Mouse (Mus musculus) heart, embryonic 14.5 days (tissue): Measurements from ENCODE around the gene Clhc1. TPM values are rescaled to one million over a fixed set of nuclear protein-coding genes. Genes with fewer than 3 reads are reported as not detected.
A peak's percentile ranks its signal among the peaks of the same experiment; 100 is the strongest.
"Not testable (repeated sequence)": the region's sequence is repeated elsewhere in the genome, so short reads cannot be mapped to it uniquely, and the experiment has no call there.

ENCODE experiments used
- ATAC-seq: fragments of 200-750 bp; cut with Nextera tagmentation; 2 replicates; pipeline ENCODE4 v1.8.0; 2017; ENCODE audit warnings: low read depth, moderate TSS enrichment; ENCODE audit not compliant: insufficient number of reproducible peaks, insufficient read depth, low FRiP score
- H3K27ac ChIP-seq, 2 experiments: fragments of 200-500 bp in 1 of 2; fragments of 300-500 bp in 1 of 2; sonication (generic) in 1 of 2; replicated peaks in 1 of 2; 2 replicates each; pipeline ENCODE4 v1.5.1; 2012 to 2014; ENCODE audit warnings: low read depth in 2 of 2, low read length in 2 of 2, control low read depth in 1 of 2, mild to moderate bottlenecking in 1 of 2, mixed read lengths in 1 of 2; ENCODE audit not compliant: control insufficient read depth in 1 of 2, insufficient read depth in 1 of 2
- H3K27me3 ChIP-seq: fragments of 300-500 bp; sonication (generic); 2 replicates; pipeline ENCODE4 v1.6.1; 2014; ENCODE audit warnings: mild to moderate bottlenecking, low read length, control low read depth; ENCODE audit not compliant: control insufficient read depth, insufficient read depth
- H3K36me3 ChIP-seq: fragments of 300-500 bp; sonication (generic); 2 replicates; pipeline ENCODE4 v1.6.1; 2014; ENCODE audit warnings: mild to moderate bottlenecking, control low read depth, low read length, mixed read lengths; ENCODE audit not compliant: control insufficient read depth, insufficient read depth
- H3K4me1 ChIP-seq, 2 experiments: fragments of 200-500 bp in 1 of 2; fragments of 300-500 bp in 1 of 2; sonication (generic) in 1 of 2; 2 replicates each; pipeline ENCODE4 v1.6.1; 2012 to 2014; ENCODE audit warnings: low read length in 2 of 2, control low read depth in 1 of 2, mixed read lengths in 1 of 2; ENCODE audit not compliant: control insufficient read depth in 2 of 2, insufficient read depth in 2 of 2
- H3K4me2 ChIP-seq: fragments of 300-500 bp; sonication (generic); 2 replicates; pipeline ENCODE4 v1.6.1; 2014; ENCODE audit warnings: mild to moderate bottlenecking, low read length
- H3K4me3 ChIP-seq, 2 experiments: fragments of 200-500 bp in 1 of 2; fragments of 300-500 bp in 1 of 2; sonication (generic) in 1 of 2; 2 replicates each; pipeline ENCODE4 v1.5.1; 2012 to 2014; ENCODE audit warnings: low read length in 2 of 2, mild to moderate bottlenecking in 2 of 2, control low read depth in 1 of 2, low read depth in 1 of 2, moderate library complexity in 1 of 2; ENCODE audit not compliant: control insufficient read depth in 1 of 2, insufficient read depth in 1 of 2
- H3K9ac ChIP-seq: fragments of 300-500 bp; sonication (generic); 2 replicates; pipeline ENCODE4 v1.6.1; 2014; ENCODE audit warnings: mild to moderate bottlenecking, low read length
- H3K9me3 ChIP-seq: fragments of 300-500 bp; sonication (generic); 2 replicates; pipeline ENCODE4 v1.6.1; 2016; ENCODE audit warnings: low read length, control low read depth; ENCODE audit not compliant: control insufficient read depth
- WGBS: fragments of 180-500 bp; shearing (Covaris S2); extraction: QIAGEN DNeasy Blood & Tissue Kit; methylation state at CpG from one replicate; pipeline ENCODE4 v1.1.7; 2014; 5-methylcytosine and 5-hydroxymethylcytosine counted together
- polyA plus RNA-seq: library from polyadenylated mRNA; unstranded; fragments of >200 nt; fragmentation: Nextera tagmentation; extraction: Ambion mirVana; gene quantifications from 2 replicates; pipeline ENCODE4 v1.2.1, GENCODE M21; 2014

The Clhc1 gene
- polyA plus RNA-seq, 1 experiment from 2014 or later: 0.20 TPM

GRCm38 (mm10) chr11:29514682-29515412, 32.9 kb upstream of the Clhc1 start, which contains the start of gene Prorsd1:
TSS of gene Prorsd1 (minus strand) at chr11:29515033.
- H3K4me3 ChIP-seq: peak within 1 kb of the TSS; percentile 70 to 71
- WGBS: 3% methylated on average over 40 of the region's 40 CpGs
- peak; percentile 98 for ATAC-seq
- peak within 1 kb of the TSS; percentile 77 for H3K4me2 ChIP-seq
- H3K4me1 ChIP-seq: peaks cover 4% of the 10 kb centered on the region in 2 experiments; a peak in 2 of 4 replicates
- peaks cover 4% of the 10 kb centered on the region; the same call in 1 of the 2 replicates for H3K9me3 ChIP-seq
- peak within 1 kb of the TSS; percentile 74 for H3K9ac ChIP-seq
- H3K27me3 ChIP-seq: no peaks in the 10 kb centered on the region
- peak within 1 kb of the TSS; percentile 58 to 70 for H3K27ac ChIP-seq
- H3K36me3 ChIP-seq: peaks cover 24% of the 10 kb centered on the region

- peaks cover 2 to 8% of the 10 kb centered on the region in 2 experiments; a peak in 2 of 4 replicates for H3K4me1 ChIP-seq
- H3K27me3 ChIP-seq: no peaks in the 10 kb centered on the region
- peak within 1 kb of the TSS; percentile 58 to 81 for H3K4me3 ChIP-seq
- H3K9ac ChIP-seq: peak within 1 kb of the TSS; percentile 87
- H3K36me3 ChIP-seq: peaks cover 15% of the 10 kb centered on the region
- 2% methylated on average over 47 of the region's 47 CpGs for WGBS
- peak; percentile 84 for ATAC-seq
- peak within 1 kb of the TSS; percentile 47 to 83 for H3K27ac ChIP-seq
- no peaks in the 10 kb centered on the region for H3K9me3 ChIP-seq
- peak within 1 kb of the TSS; percentile 78 for H3K4me2 ChIP-seq
Measured at GRCm38 (mm10) chr11:29525988-29526794, 21.6 kb upstream of the Clhc1 start, which contains the start of gene Mtif2. TSS of gene Mtif2 (plus strand) at chr11:29526408.

- Histone ChIP-seq H3K27ac (no peak overlapping the region), H3K9me3 (no peaks in the 10 kb centered on the region), H3K4me2 (no peak overlapping the region), H3K4me1 (no peaks in the 10 kb centered on the region), H3K4me3 (no peak overlapping the region), H3K36me3 (peaks cover 83% of the 10 kb centered on the region), H3K27me3 (no peaks in the 10 kb centered on the region), H3K9ac (no peak overlapping the region)
- no peak for ATAC-seq
- 77% methylated on average over 1 of the region's 1 CpGs for WGBS
Measured at GRCm38 (mm10) chr11:29538201-29538600, 9.5 kb upstream of the Clhc1 start.

- 91% methylated on average over 3 of the region's 3 CpGs for WGBS
- ATAC-seq: no peak
- H3K4me2 ChIP-seq: no peak overlapping the region
- no peaks in the 10 kb centered on the region for H3K9me3 ChIP-seq
- peaks cover 69% of the 10 kb centered on the region for H3K36me3 ChIP-seq
- no peaks in the 10 kb centered on the region for H3K27me3 ChIP-seq
- peaks cover 0 to 6% of the 10 kb centered on the region in 2 experiments; a peak in 2 of 4 replicates for H3K4me1 ChIP-seq
- H3K4me3 ChIP-seq: no peak overlapping the region
- no peak overlapping the region for H3K27ac ChIP-seq
- H3K9ac ChIP-seq: no peak overlapping the region
Measured at GRCm38 (mm10) chr11:29544225-29544945, 3.4 kb upstream of the Clhc1 start.

- not testable (repeated sequence) for H3K4me3 ChIP-seq, H3K9me3 ChIP-seq, H3K27ac ChIP-seq, H3K4me2 ChIP-seq, H3K9ac ChIP-seq, ATAC-seq, H3K4me1 ChIP-seq, H3K27me3 ChIP-seq
- peaks cover 63% of the 10 kb centered on the region for H3K36me3 ChIP-seq
- 86% methylated on average over 4 of the region's 4 CpGs for WGBS
Measured at GRCm38 (mm10) chr11:29545150-29545752, 2.5 kb upstream of the Clhc1 start.

GRCm38 (mm10) chr11:29546297-29546696, 1.5 kb upstream of the Clhc1 start:
- peak overlapping the region; percentile 4 to 69; a peak in 2 of 4 replicates for H3K4me3 ChIP-seq
- not testable (repeated sequence) for ATAC-seq, H3K9me3 ChIP-seq, H3K27me3 ChIP-seq, H3K4me1 ChIP-seq, H3K27ac ChIP-seq
- WGBS: 82% methylated on average over 2 of the region's 2 CpGs
- peak overlapping the region; percentile 82 for H3K4me2 ChIP-seq
- peaks cover 53% of the 10 kb centered on the region for H3K36me3 ChIP-seq
- peak overlapping the region; percentile 97; the same call in 1 of the 2 replicates for H3K9ac ChIP-seq

GRCm38 (mm10) chr11:29546762-29547161, 988 bp upstream of the Clhc1 start:
- peaks cover 0 to 6% of the 10 kb centered on the region in 2 experiments; a peak in 2 of 4 replicates for H3K4me1 ChIP-seq

More at GRCm38 (mm10) chr11:29546762-29547161, 988 bp upstream of the Clhc1 start:
- WGBS: 15% methylated on average over 2 of the region's 2 CpGs
- Histone ChIP-seq H3K9ac (peak overlapping the region; percentile 97), H3K36me3 (peaks cover 49% of the 10 kb centered on the region), H3K27ac (0 out of 4 replicates have a peak overlapping the region, but pooled peaks of 1 of the 2 experiments have one; percentile 28), H3K4me2 (peak overlapping the region; percentile 82), H3K4me3 (peak overlapping the region; percentile 69 to 79; a peak in 3 of 4 replicates), H3K27me3 (no peaks in the 10 kb centered on the region), H3K9me3 (no peaks in the 10 kb centered on the region)
- no peak for ATAC-seq
